Mouse (Mus musculus): ENCODE results near the gene Mpi.
A peak's percentile ranks its signal among the peaks of the same experiment; 100 is the strongest.

Mpi gene

DNA sequence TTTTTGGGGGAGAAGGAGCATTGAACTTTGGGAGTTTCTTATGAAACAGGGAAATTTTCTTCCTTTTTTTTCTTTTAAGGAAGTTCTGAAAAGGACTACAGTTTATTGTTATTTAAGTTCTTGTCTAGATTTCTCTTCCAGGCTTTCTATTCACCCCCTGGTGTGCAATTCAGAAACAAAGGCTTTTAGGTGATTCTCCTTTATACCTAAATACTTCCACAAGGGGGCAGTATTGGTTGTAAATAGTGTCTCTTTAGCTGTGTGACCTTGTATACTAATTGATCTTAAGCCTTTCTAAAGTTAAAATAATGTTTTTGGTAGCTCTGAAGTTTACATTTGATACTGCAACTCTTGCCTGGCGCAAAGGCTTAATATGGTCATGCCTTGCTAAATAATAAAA is 28.8 kb downstream of the Mpi start:
- DNase-seq (ENCODE audit: low spot score), result peak; percentile 65

DNA sequence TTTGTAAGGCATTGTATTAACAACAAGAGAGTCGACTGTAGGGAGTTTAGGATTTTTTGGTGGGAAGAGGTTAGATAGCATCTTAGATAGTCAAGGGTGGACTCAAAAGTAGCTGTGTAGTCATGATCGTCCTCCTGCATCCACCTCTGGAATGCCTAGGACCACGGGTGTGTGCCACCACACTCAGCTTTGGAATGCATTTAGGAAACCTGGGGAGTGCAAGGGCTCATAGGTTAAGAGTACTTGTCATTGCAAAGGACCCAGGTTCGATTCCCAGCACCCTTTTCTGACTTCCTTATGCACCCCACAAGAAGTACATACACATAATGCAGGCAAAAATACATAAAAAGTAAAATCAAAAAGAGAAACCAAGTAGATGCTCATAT is 29.7 kb downstream of the Mpi start:
- DNase-seq (ENCODE audit: low spot score), result no peak

DNA sequence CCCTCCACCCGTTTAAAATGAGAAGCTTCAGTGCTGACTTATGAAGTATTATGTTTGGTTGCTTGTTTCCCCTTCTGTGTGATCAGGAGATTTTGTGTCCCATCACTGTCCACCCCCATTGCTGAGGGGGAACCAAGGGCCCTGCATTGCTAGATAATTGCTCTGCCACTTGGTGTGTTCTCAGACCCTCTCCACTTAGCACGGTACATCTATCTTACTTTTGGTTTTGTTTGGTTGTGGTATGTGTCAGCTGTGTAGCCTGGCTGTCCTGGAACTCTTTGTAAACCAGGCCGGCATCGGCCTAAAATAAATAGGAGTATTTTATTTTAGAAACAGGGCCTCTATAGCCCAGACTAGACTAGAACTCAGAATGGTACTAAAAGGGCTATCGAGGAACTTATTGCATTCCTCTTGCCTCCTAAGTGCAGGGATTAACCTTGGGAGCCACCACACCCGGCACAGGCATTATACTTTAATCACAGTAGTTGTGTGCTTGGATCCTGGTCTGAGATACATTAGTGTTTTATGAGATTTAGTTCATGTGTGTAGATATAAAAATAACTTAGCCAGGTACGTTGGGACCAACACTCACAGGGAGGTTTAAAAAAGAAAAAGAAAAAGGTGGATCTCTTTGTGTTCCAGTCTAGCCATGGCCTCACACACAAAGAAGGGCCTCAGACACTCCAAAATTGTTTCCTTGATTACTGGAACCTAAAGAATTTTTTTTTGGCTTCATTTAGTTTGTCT is 30.3 kb downstream of the Mpi start:
- no peak for DNase-seq (ENCODE audit: low spot score)

DNA sequence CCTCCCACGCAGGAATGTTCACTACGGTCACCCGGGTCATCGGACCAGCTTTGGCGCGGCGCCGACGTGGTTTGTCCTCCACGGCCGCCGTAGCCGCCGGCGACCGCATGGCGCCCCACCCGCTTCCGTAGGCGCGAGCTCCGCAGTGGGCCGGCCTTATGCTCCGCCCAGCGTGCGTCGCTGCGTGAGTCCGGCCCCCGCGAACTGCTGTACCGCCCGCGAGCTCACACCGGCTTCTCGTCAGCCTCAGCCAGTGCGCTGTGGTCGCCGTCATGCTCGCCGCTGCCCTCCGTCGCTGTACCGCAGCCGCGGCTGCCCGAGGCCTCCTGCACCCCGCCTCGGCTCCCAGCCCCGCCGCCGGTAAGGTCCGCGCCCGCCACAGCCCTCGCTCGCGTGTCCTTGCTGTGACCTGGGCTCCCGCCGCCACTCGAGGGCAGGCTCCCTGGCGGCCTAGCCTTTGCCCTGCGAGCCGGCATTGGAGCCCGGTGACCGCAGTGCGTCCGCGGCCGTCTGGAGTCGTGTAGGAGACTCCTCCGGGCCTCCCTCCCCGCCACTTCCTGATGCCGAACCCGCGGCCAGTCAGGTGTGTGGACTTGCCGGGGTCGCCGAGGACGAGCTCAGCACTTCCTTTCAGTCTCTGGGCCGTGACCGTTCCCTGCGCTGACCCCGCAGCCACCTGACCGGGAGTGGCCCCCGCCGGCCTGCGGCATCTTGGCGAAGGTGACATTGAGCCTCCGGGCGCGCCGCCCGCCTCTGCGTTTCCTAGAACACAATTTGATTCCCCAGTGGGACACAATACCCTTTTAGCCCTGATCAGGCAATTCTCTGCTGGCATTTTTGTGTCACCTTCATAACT is 31.3 kb downstream of the Mpi start, which contains the start of gene Cox5a:
Cox5a (plus strand) TSS at position 219 of the 856 bp plus-strand sequence.
- peak; percentile 89 for DNase-seq (ENCODE audit: low spot score)

DNA sequence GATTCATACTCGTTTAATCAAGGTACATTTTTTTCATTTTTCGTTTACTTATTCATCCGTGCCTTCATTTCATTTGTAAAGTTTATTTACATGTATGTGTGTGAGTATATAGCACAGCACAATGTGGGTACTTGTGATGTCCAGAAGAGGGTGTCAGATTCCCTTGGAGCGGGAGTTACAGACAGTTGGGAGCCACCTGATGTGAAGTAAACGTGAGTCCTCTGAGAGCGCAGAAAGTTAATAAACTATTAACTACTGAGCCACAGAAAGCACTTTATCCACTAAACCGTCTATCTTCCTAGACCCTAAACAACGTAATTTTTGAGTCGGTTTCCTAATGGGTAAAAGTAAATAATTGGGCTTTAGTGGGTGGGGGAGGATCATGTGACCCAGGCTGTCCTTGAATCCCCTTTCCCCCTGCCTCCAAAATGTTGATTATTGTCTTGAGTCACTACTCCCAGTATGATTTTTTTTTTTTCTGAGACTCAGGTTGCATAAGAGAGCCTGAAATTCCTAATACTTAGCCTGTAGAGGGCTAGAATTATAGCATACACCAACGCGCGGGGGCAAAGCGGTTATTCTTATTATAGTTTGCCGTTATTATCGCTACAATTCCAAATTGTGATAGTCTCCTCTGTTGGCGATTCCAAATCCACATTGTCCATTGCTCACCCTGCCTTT is 32.0 kb downstream of the Mpi start:
- no peak for DNase-seq (ENCODE audit: low spot score)

DNA sequence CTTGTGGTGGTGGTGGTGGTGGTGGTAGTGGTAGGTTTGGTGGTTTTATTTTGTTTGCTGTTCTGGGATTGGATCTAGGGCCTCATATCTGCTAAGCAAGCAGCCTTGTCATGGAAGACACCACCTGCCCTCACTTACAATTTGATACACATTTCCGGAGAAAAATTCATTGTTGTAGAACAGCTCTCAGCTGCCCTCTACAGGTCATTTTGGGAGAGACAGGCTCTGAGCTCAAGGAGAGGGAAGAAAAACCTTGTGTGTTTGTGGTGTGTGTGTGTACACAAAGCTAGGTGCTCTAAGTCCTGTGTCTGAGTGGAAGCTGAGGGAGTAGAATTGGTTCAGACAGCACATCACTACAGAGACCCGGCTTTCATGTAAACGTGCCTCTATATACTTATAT is 35.5 kb downstream of the Mpi start:
- DNase-seq (ENCODE audit: low spot score), result peak; percentile 72

DNA sequence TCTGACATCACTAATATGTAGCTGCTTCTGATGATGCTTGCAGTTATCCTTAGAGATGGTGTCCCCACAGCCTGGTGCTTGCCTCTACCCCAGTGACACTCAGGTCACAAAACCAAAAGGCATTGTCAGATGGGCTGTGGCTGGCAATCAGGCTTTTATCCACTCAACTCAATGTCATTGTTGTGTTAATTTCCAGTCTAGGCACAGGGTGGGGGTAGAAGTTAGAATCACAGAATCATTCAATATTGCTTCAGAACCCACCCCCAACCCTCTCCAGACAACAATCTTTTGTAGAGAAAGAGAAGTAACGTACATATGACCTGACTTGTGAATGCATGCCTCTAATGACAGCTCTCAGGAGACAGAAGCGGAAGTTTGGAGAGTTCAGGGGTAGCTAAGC is 42.0 kb downstream of the Mpi start:
- DNase-seq (ENCODE audit: low spot score), result no peak

DNA sequence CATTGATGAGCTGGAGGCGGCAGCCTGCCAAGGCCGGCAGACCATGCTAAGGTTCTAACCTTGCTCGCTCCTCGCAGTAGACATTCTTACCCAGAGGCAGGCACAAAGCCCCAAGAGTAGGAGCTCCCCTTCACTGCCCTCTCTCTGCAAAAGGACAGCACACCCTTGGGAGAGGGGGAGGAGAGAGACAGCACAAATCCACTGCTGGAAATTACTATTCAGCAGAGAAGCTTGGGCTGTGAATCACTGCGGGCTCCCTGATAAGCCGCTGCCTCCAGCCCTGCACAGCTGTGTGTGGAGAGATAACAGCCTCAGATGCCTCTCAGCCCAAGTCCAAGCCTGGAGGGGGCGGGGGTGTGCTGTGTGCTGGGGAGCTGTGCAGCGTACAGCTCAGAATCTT is 46.9 kb downstream of the Mpi start:
- peak; percentile 86 for DNase-seq (ENCODE audit: low spot score)

DNA sequence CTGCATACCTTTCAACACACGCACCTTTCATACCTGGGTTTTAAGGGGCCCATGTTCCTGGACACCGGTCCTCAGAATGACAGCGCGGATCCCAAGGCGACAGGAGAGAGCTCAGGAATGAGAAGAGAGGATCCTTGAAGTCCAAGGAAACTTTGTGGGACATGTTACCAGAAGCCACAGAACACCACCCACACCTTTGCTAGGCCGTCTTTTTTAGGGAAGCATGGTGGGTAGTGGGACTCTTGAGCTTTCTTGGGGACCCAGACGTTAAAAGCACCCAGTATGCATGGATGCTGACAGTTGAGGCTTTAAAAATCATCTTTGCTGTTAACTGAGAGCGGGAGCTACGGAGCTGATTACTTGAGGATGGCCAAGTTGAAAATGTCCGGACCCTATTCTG is 47.7 kb downstream of the Mpi start:
- DNase-seq (ENCODE audit: low spot score), result no peak

DNA sequence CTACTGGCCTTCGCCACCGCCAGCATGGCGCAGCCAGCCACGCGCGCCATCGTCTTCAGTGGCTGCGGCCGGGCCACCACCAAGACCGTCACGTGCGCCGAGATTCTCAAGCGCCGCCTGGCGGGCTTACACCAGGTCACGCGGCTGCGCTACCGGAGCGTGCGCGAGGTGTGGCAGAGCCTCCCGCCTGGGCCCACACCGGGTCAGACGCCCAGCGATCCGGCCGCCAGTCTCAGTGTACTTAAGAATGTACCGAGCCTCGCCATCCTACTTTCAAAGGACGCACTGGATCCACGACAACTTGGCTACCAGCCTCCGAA is 48.2 kb downstream of the Mpi start:
- DNase-seq (ENCODE audit: low spot score), result no peak

DNA sequence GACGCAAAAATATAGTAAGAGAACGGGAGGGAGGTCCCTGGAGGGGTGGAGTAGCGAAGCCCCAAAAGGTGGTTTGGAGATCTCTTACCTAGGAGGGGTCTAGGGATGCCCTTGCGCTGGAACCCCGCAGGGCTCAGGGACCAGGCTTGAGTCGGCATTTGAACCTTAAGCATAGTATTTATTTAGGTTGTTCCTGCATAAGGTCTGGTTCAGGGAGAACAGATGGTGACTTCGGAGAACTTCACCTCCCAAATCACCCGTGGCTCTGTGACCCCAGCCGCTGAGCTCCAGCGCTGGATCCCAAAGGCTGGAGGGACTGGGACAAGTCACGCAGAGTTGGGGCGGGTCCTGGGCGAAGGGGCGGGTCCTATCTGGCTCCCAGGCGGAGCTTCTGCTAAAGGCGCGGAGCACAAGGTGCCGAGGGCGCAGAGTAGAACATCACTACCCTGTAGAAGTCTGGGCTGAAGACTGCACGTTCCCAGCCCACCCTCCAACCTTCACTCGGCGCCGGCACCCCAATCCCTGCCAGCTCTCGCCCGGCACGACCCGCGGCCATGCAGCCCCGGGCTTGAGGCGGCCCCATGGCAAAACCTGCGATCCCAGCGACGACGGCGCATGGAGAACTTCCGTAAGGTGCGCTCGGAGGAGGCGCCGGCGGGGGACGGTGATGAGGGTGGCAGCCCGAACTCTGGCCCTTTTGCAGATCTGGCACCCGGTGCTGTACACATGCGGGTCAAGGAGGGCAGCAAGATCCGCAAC is 48.8 kb downstream of the Mpi start, which contains the start of gene Rpp25:
Rpp25 (plus strand) TSS at position 405 of the 759 bp plus-strand sequence.
- DNase-seq (ENCODE audit: low spot score), result no peak

DNA sequence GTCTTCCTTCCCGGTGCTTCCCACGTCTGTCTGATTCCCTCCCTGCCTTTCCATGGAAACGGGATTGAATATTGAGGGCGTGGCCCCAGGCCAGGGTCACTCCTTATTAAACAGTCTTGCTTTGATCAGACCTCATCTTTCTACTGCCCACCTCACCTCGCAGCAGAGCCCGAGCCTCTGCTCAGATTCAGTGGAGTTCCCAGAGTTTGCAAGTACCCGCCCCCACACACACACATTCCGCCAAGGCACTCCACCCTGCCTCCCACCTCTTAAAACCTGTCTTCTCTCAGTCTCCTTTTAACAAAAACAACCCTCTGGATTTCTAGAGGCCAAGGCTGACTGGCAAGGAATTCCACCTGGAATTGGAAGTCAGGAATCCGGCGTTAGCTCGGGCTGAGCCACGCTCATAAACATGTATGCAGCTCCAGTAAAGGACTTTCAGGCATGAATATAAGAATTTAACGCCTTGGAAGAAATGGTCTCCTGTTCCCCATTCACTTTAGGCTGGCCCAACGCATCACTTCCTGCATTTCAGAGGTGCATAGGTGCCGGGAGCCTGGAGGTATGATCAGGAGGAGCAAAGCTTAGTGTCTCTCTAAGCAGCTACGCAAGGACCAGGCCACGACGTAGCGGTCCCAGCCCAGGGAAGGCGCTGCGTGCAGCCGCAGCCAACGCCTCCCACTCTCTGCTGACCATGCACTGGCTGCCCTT is 49.5 kb downstream of the Mpi start:
- no peak for DNase-seq (ENCODE audit: low spot score)

DNA sequence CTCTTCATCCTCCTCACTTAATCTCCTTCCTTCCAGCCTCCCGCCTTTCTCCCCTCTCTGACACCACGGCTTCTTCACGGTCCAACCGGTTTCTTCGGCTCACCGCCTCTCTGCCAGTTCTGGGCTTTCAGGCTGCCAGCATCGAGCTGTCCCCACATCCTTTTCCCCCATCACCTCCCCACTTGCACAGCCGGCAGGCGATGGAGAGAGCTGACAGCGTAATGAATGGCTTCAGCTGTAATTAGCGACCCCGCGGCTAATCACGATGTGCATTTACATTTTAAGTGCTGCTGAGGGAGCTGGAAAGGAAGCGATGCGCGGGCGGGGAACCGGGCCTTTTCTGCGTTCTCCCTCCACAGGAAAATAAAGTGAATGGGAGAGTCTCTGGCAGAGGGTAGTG is 50.7 kb downstream of the Mpi start:
- DNase-seq (ENCODE audit: low spot score), result no peak

DNA sequence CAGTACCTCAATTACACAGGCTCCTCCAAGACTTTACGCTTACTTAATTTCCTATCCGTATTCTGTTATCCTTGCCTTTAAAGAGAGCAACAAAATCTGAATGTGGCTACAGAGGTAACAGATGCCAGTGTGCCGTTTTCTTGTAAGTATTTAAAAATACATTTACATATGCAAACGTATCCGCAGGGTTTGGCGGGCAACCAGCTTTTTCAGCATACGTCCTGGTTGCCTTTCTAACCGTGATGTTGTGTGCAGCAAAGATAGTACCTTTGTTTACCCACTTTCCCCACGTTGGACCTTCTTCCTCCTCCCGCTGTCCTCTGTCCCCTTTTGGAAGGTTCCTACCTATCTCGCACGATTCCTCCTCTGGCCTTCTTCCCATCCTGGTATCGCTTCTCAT is 51.1 kb downstream of the Mpi start:
- no peak for DNase-seq (ENCODE audit: low spot score)

DNA sequence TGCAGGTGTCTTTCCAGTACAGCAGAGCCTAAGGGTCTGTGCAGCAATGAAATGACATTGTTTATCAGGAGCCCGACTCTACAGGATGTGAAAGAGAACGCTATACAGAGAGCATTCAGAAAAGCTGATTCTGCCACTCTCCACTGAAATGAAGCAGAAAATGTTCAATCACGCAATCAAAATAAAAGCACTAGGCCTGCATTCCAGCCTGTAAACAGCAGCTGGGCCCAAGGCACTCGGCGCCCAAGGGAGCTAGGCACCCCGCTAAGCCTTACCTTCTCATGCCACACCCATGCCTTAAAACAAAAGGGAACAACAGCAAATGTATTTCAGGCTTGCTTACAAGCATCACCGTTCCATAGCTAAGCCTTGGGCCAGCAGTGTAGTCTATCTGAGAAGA is 54.0 kb downstream of the Mpi start:
- DNase-seq (ENCODE audit: low spot score), result no peak

DNA sequence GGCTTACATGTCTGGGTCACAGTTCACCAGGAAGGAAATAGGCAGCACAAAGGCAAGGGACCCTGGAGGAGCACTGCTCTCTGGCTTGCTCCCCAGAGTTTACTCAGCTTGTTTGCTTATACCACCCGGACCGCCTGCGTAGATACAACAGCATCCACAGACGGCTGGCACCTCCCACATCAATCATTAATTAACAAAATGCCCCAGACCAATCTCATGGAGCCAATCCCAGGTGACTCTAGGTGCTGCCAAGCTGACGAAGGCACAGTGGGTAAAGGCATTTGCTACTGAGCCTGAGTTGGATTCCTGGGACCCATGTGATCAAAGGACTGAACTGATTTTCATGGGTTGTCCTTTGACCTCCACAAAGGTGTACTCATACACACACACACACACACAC is 55.3 kb downstream of the Mpi start:
- DNase-seq (ENCODE audit: low spot score), result no peak

DNA sequence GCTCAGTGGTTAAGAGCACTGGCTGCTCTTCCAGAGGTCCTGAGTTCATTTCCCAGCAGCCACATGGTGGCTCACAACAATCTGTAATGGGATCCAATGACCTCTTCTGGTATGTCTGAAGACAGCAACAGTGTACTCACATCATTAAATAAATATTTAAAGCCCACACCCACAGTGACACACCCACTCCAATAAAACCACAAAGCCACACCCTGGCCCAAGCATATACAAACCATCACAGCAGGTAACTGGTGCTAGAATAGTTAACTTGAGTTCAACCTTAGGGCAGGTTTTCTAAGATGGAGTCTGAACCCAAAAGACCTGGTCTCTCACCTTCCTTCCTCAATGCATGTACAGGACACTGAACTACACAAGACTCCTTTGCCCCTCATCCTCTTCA is 57.6 kb downstream of the Mpi start:
- DNase-seq (ENCODE audit: low spot score), result no peak

Data from c-Kit-positive CD71-positive TER-119-positive erythroid progenitor cells, embryonic 14.5 days (primary cell).